In the genomic region with DNA sequence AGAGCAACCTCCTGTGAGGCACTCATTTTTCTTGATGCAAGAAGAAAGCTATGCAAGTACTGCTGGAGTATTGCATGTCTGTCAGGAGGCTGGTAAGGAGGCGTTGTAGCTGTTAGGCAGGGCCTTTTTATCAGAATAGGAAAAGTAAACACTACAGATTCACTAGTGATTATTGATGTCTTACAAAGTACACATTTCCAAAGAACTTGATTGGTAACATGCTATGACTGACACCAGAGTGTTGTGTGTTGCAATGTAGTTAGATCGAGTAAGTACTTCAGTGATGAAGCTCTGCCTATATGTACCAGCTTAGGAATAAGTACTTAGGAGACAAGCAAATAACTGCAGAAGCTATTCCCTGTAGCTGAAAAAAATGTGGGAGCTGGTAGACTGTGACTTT, we compare ENCODE assay signal across 40 mouse cellular contexts. TPM values are rescaled to one million over a fixed set of nuclear protein-coding genes. Genes with fewer than 3 reads are reported as not detected.
"Had no signal": no experiment of that assay in that cellular context is flagged by ENCODE, and none has a peak within 500 bp of the region (broad histone marks: within the 10 kb centered on the region; RNA-seq: fewer than 3 reads in every experiment).

No protein-coding gene starts in this region.

- DNase-seq: forebrain, postnatal 0 days; gastrocnemius, postnatal 14 days; gastrocnemius, postnatal 36 days; heart, adult 11 months; heart, adult 2 months; heart, postnatal 14 days; heart, postnatal 36 days; kidney, adult 11 months; kidney, adult 2 months; kidney, adult 9 months; kidney, postnatal 14 days; kidney, postnatal 36 days; layer of hippocampus, adult 9-11 months; layer of hippocampus, postnatal 36 days; left cerebral cortex, postnatal 4 days had no signal

- H3K4me1 ChIP-seq: heart, embryonic 13.5 days; heart, embryonic 15.5 days; hindbrain, embryonic 13.5 days; hindbrain, embryonic 15.5 days; kidney, embryonic 15.5 days; limb, embryonic 13.5 days had no signal

- ATAC-seq: forebrain, postnatal 0 days; hindbrain, postnatal 0 days; intestine, embryonic 16.5 days had no signal

- H3K9me3 ChIP-seq: heart, embryonic 13.5 days; heart, embryonic 15.5 days; hindbrain, embryonic 13.5 days; hindbrain, embryonic 15.5 days; kidney, embryonic 15.5 days had no signal

- H3K9ac ChIP-seq: forebrain, postnatal 0 days; heart, embryonic 13.5 days; heart, embryonic 15.5 days; hindbrain, embryonic 13.5 days; hindbrain, embryonic 15.5 days; kidney, embryonic 15.5 days; limb, embryonic 13.5 days had no signal

- H3K27ac ChIP-seq: heart, adult 2 months; heart, embryonic 13.5 days; heart, embryonic 15.5 days; hindbrain, embryonic 13.5 days; hindbrain, embryonic 15.5 days; hindbrain, postnatal 0 days; kidney, embryonic 15.5 days; kidney, postnatal 0 days; limb, embryonic 13.5 days had no signal

- H3K4me3 ChIP-seq: heart, adult 2 months; heart, embryonic 13.5 days; heart, embryonic 15.5 days; hindbrain, embryonic 13.5 days; hindbrain, embryonic 15.5 days; kidney, embryonic 15.5 days; limb, embryonic 13.5 days had no signal

- H3K4me2 ChIP-seq: heart, embryonic 11.5 days; heart, embryonic 13.5 days; heart, embryonic 15.5 days; hindbrain, embryonic 13.5 days; hindbrain, embryonic 15.5 days; kidney, embryonic 15.5 days; limb, embryonic 13.5 days had no signal

- H3K36me3 ChIP-seq: heart, embryonic 13.5 days; heart, embryonic 15.5 days; hindbrain, embryonic 13.5 days; hindbrain, embryonic 15.5 days; kidney, embryonic 15.5 days; limb, embryonic 13.5 days had no signal

- H3K27me3 ChIP-seq: heart, embryonic 15.5 days; hindbrain, embryonic 13.5 days; hindbrain, embryonic 15.5 days; kidney, embryonic 15.5 days; limb, embryonic 13.5 days had no signal

RNA-seq across cellular contexts. Expression of a gene that starts 38.4 kb away (rescaled TPM):
- total RNA-seq: forebrain, postnatal 0 days; gastrocnemius, adult 18-20 months; gastrocnemius, adult 8-10 months; gastrocnemius, postnatal 36 days; heart, adult 2 months; heart, postnatal 14 days; heart, postnatal 36 days; hindbrain, postnatal 0 days; layer of hippocampus, adult 18-20 months; layer of hippocampus, adult 8-10 months; layer of hippocampus, postnatal 14 days; layer of hippocampus, postnatal 36 days; left cerebral cortex, adult 18-20 months; left cerebral cortex, adult 8-10 months; left cerebral cortex, postnatal 10 days; left cerebral cortex, postnatal 25 days; left cerebral cortex, postnatal 4 days had no signal
- polyA plus RNA-seq: heart, embryonic 11.5 days; heart, embryonic 15.5 days; hindbrain, embryonic 11.5 days; hindbrain, embryonic 13.5 days; hindbrain, embryonic 15.5 days; intestine, embryonic 14.5 days; kidney, embryonic 15.5 days; limb, embryonic 11.5 days; limb, embryonic 13.5 days had no signal

RNA-seq across cellular contexts. Expression of a gene that starts 42.0 kb away (rescaled TPM):
- total RNA-seq: gastrocnemius, postnatal 14 days; gastrocnemius, postnatal 36 days; heart, adult 2 months; heart, postnatal 14 days; heart, postnatal 36 days; hematopoietic stem cell, adult 5-6 weeks had no signal
- polyA plus RNA-seq: intestine, embryonic 14.5 days; intestine, embryonic 16.5 days; kidney, embryonic 15.5 days; limb, embryonic 11.5 days; limb, embryonic 13.5 days had no signal

RNA-seq across cellular contexts. Expression of a gene that starts 56.5 kb away (rescaled TPM):
- total RNA-seq: gastrocnemius, adult 18-20 months; gastrocnemius, postnatal 14 days; gastrocnemius, postnatal 36 days; heart, adult 2 months; heart, postnatal 36 days; hematopoietic stem cell, adult 5-6 weeks; layer of hippocampus, postnatal 36 days; left cerebral cortex, adult 18-20 months; left cerebral cortex, postnatal 25 days had no signal
- polyA plus RNA-seq: heart, embryonic 13.5 days; heart, postnatal 0 days; intestine, embryonic 14.5 days; intestine, embryonic 16.5 days; kidney, adult 2 months; large intestine, adult 2 months; limb, embryonic 11.5 days; limb, embryonic 13.5 days had no signal
